Mouse (Mus musculus) liver, postnatal 0 days (tissue): ENCODE measurements around the gene Macc1.

Experiments used
- CTCF ChIP-seq: sonication (generic); IDR thresholded peaks from 2 replicates; pipeline ENCODE4 v1.5.1; 2016; ENCODE audit warnings: antibody characterized with exemption, low read depth
- EP300 ChIP-seq: IDR thresholded peaks from 2 replicates; pipeline ENCODE4 v1.6.1; 2016; ENCODE audit warnings: antibody characterized with exemption, low read depth, mild to moderate bottlenecking

DNA sequence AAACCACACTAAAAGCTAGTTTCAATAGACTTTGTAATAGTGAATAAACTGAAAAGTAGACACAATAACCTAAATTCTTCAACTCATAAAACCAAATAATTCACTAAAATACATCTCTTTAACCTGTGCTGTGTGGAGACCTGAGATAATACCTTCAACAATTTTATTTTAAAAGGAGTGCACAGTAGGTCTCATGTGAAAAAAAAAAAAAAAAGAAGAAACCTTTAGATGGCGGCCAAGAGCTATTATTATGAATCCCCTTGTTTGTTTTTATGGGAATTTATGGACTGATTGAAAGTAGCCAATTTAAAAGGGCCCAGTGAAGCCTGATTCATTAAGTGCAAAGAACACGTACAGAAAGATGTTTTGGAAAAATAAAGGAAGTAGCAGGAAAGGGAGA lies 44.0 kb upstream of the Macc1 start:
- TF ChIP-seq CTCF (no peak), EP300 (no peak)
